Mouse (Mus musculus) heart, postnatal 0 days (tissue): Measurements from ENCODE around the gene Zdhhc6.

ENCODE experiments used
- CTCF ChIP-seq: IDR thresholded peaks from 2 replicates; pipeline ENCODE4 v1.5.1; 2016; ENCODE audit warnings: antibody characterized with exemption, control low read depth, low read depth
- EP300 ChIP-seq: IDR thresholded peaks from 2 replicates; pipeline ENCODE4 v1.6.1; 2016; ENCODE audit warnings: antibody characterized with exemption, low read depth

GRCm38 (mm10) chr19:55311874-55312273, 4.0 kb downstream of the Zdhhc6 start:
- TF ChIP-seq EP300 (no peak), CTCF (no peak)
